Mouse (Mus musculus): Measurements from ENCODE around the gene Gtf3c2. TPM values are rescaled to one million over a fixed set of nuclear protein-coding genes. Genes with fewer than 3 reads are reported as not detected.
A peak's percentile ranks its signal among the peaks of the same experiment; 100 is the strongest.

Gene Gtf3c2
- polyA plus RNA-seq, 1 experiment from 2014 or later = 47.5 TPM

- Histone ChIP-seq H3K4me1 (ENCODE audit: control insufficient read depth, insufficient read depth, low read length) (no peaks in the 10 kb centered on the region), H3K4me3 (ENCODE audit: low read depth, low read length) (no peak within 1 kb of the TSS), H3K27me3 (replicated peaks; ENCODE audit: control insufficient read depth, insufficient read depth, low read length) (no peaks in the 10 kb centered on the region), H3K4me2 (ENCODE audit: low read depth, low read length) (no peak within 1 kb of the TSS), H3K36me3 (ENCODE audit: control insufficient read depth, insufficient read depth, low read length) (no peaks in the 10 kb centered on the region), H3K9ac (ENCODE audit: low read depth, low read length) (no peak within 1 kb of the TSS), H3K9me3 (ENCODE audit: control insufficient read depth, low read length) (no peaks in the 10 kb centered on the region; the same call in 1 of the 2 replicates), H3K27ac (replicated peaks; ENCODE audit: low read depth, low read length) (no peak within 1 kb of the TSS)
- WGBS = 32% methylated on average over 3 of the region's 3 CpGs
- DNase-seq (ENCODE audit: low spot score) = no peak
- ATAC-seq (ENCODE audit: low read depth) = peak; percentile 53; the same call in 1 of the 2 replicates
These were observed 63.6 kb downstream of the Gtf3c2 start, which contains the start of gene Trim54 for GRCm38 (mm10) chr5:31116354-31116753. Gene Trim54, plus strand, starts transcription at chr5:31116712.

DNA sequence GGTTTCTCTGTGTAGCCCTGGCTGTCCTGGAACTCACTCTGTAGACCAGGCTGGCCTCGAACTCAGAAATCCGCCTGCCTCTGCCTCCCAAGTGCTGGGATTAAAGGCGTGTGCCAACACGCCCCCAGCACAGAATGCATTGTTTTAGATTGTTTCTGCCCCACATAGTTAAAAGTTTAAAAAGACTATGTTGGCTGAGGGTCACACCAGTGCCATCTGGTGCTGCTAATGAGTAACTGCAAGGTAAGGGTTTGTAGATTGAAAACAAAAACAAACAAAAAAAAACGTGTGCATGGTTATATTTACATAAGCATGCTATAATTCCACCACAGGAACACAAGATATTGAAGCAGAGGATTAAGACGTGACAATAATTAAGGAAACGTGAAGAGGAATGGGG, 69.2 kb downstream of the Gtf3c2 start:
- Histone ChIP-seq H3K36me3 (ENCODE audit: control insufficient read depth, insufficient read depth, low read length) (no peaks in the 10 kb centered on the region), H3K4me2 (ENCODE audit: low read depth, low read length) (no peak overlapping the region), H3K9ac (ENCODE audit: low read depth, low read length) (no peak overlapping the region), H3K4me1 (ENCODE audit: control insufficient read depth, insufficient read depth, low read length) (no peaks in the 10 kb centered on the region), H3K27me3 (replicated peaks; ENCODE audit: control insufficient read depth, insufficient read depth, low read length) (no peaks in the 10 kb centered on the region), H3K4me3 (ENCODE audit: low read depth, low read length) (no peak overlapping the region), H3K27ac (replicated peaks; ENCODE audit: low read depth, low read length) (no peak overlapping the region), H3K9me3 (ENCODE audit: control insufficient read depth, low read length) (no peaks in the 10 kb centered on the region; the same call in 1 of the 2 replicates)
- ATAC-seq (ENCODE audit: low read depth) = no peak
- 34% methylated on average over 7 of the region's 7 CpGs for WGBS
- no peak for DNase-seq (ENCODE audit: low spot score)

DNA sequence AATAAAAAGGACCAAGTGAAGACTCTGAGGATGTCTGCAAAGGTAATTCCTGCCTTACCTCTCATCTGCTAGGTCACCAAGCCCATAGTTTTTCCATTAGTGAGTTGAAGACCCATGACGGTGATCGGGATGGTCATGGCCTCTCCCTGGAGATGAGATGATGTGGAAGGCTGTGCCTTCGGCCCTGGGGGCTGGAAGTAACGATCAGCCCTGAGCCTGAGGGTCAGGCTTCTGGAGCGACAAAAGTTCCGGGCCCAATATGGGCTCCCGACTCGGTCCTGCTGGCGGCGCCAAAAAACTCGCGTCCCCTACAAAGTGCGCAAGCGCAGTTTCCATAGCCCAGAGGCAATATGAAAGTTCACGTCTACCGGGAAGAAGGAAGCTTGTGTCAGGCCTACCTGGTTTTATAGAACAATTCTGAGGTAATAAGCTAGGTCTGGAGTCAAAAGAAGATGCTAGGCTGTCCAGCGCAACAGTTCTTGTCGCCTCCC, 71.9 kb downstream of the Gtf3c2 start, which contains the start of gene Slc30a3:
Gene Slc30a3, minus strand, starts transcription at position 238 of the 491 bp plus-strand sequence.
- WGBS = 92% methylated on average over 18 of the region's 18 CpGs
- no peaks in the 10 kb centered on the region for H3K27me3 ChIP-seq (replicated peaks; ENCODE audit: control insufficient read depth, insufficient read depth, low read length)
- DNase-seq (ENCODE audit: low spot score) (no peak), ATAC-seq (ENCODE audit: low read depth) (no peak)
- H3K9me3 ChIP-seq (ENCODE audit: control insufficient read depth, low read length) = no peaks in the 10 kb centered on the region
- H3K9ac ChIP-seq (ENCODE audit: low read depth, low read length) = no peak within 1 kb of the TSS
- H3K4me1 ChIP-seq (ENCODE audit: control insufficient read depth, insufficient read depth, low read length) = no peaks in the 10 kb centered on the region
- H3K4me3 ChIP-seq (ENCODE audit: low read depth, low read length) = no peak within 1 kb of the TSS
- H3K36me3 ChIP-seq (ENCODE audit: control insufficient read depth, insufficient read depth, low read length) = no peaks in the 10 kb centered on the region
- H3K4me2 ChIP-seq (ENCODE audit: low read depth, low read length) = no peak within 1 kb of the TSS
- H3K27ac ChIP-seq (replicated peaks; ENCODE audit: low read depth, low read length) = no peak within 1 kb of the TSS

Other genes with a start within 250 kb of the Gtf3c2 start
- 30.9 and 51.1 TPM in 2 replicates for gene Cgref1, start 234.6 kb downstream of the Gtf3c2 start, polyA plus RNA-seq (2014; fragmentation: Nextera tagmentation; extraction: Ambion mirVana)
- 85.3 and 91.2 TPM in 2 replicates for gene Preb, start 219.8 kb downstream of the Gtf3c2 start, polyA plus RNA-seq (2014; fragmentation: Nextera tagmentation; extraction: Ambion mirVana)
- 0.19 TPM in 1 of 2 replicates, not detected in the other for gene Tcf23, start 211.5 kb downstream of the Gtf3c2 start, polyA plus RNA-seq (2014; fragmentation: Nextera tagmentation; extraction: Ambion mirVana)
- 189 and 195 TPM in 2 replicates for gene Atraid, start 131.8 kb downstream of the Gtf3c2 start, polyA plus RNA-seq (2014; fragmentation: Nextera tagmentation; extraction: Ambion mirVana)
- gene Slc5a6, start 131.2 kb downstream of the Gtf3c2 start, polyA plus RNA-seq (2014; fragmentation: Nextera tagmentation; extraction: Ambion mirVana) = 14.9 and 17.6 TPM in 2 replicates
- gene Cad, start 125.4 kb downstream of the Gtf3c2 start, polyA plus RNA-seq (2014; fragmentation: Nextera tagmentation; extraction: Ambion mirVana) = 29.1 and 30.2 TPM in 2 replicates
- gene Dnajc5g, start 73.9 kb downstream of the Gtf3c2 start, polyA plus RNA-seq (2014; fragmentation: Nextera tagmentation; extraction: Ambion mirVana) = not detected in 2 replicates
- 0.84 and 0.93 TPM in 2 replicates for gene Slc30a3, start 71.9 kb downstream of the Gtf3c2 start, polyA plus RNA-seq (2014; fragmentation: Nextera tagmentation; extraction: Ambion mirVana)
- gene Trim54, start 63.4 kb downstream of the Gtf3c2 start, polyA plus RNA-seq (2014; fragmentation: Nextera tagmentation; extraction: Ambion mirVana) = 11.6 and 16.3 TPM in 2 replicates
- gene Ucn, start 41.3 kb downstream of the Gtf3c2 start, polyA plus RNA-seq (2014; fragmentation: Nextera tagmentation; extraction: Ambion mirVana) = 0.39 TPM in 1 of 2 replicates, not detected in the other
- gene Mpv17, start 25.9 kb downstream of the Gtf3c2 start, polyA plus RNA-seq (2014; fragmentation: Nextera tagmentation; extraction: Ambion mirVana) = 47.7 and 54.6 TPM in 2 replicates
- 0.54 and 0.68 TPM in 2 replicates for gene Gm29609, start 233 bp downstream of the Gtf3c2 start, polyA plus RNA-seq (2014; fragmentation: Nextera tagmentation; extraction: Ambion mirVana)
- 124 and 141 TPM in 2 replicates for gene Snx17, start 13.1 kb upstream of the Gtf3c2 start, polyA plus RNA-seq (2014; fragmentation: Nextera tagmentation; extraction: Ambion mirVana)
- 55.5 and 58.0 TPM in 2 replicates for gene Eif2b4, start 13.3 kb upstream of the Gtf3c2 start, polyA plus RNA-seq (2014; fragmentation: Nextera tagmentation; extraction: Ambion mirVana)
- 5.4 and 5.8 TPM in 2 replicates for gene Zfp513, start 22.2 kb upstream of the Gtf3c2 start, polyA plus RNA-seq (2014; fragmentation: Nextera tagmentation; extraction: Ambion mirVana)
- gene Ppm1g, start 40.5 kb upstream of the Gtf3c2 start, polyA plus RNA-seq (2014; fragmentation: Nextera tagmentation; extraction: Ambion mirVana) = 102 and 107 TPM in 2 replicates
- 157 and 172 TPM in 2 replicates for gene Nrbp1, start 60.7 kb upstream of the Gtf3c2 start, polyA plus RNA-seq (2014; fragmentation: Nextera tagmentation; extraction: Ambion mirVana)
- gene Gm9970, start 61.1 kb upstream of the Gtf3c2 start, polyA plus RNA-seq (2014; fragmentation: Nextera tagmentation; extraction: Ambion mirVana) = 0.68 and 0.83 TPM in 2 replicates
- 14.8 and 15.2 TPM in 2 replicates for gene Krtcap3, start 71.5 kb upstream of the Gtf3c2 start, polyA plus RNA-seq (2014; fragmentation: Nextera tagmentation; extraction: Ambion mirVana)
- gene Ift172, start 111.0 kb upstream of the Gtf3c2 start, polyA plus RNA-seq (2014; fragmentation: Nextera tagmentation; extraction: Ambion mirVana) = 36.7 and 38.4 TPM in 2 replicates
- gene Fndc4, start 115.9 kb upstream of the Gtf3c2 start, polyA plus RNA-seq (2014; fragmentation: Nextera tagmentation; extraction: Ambion mirVana) = 74.4 and 80.6 TPM in 2 replicates
- gene Gckr, start 117.3 kb upstream of the Gtf3c2 start, polyA plus RNA-seq (2014; fragmentation: Nextera tagmentation; extraction: Ambion mirVana) = 0.17 and 0.31 TPM in 2 replicates